Mouse (Mus musculus): ENCODE measurements around the gene Max.

GRCm38 (mm10) chr12:77000705-77001284 lies 38.8 kb upstream of the Max start:
- TF ChIP-seq POLR2A (IDR thresholded peaks at IDR 0.05; ENCODE audit: insufficient read depth, low read length) (no peak), CTCF (IDR thresholded peaks at IDR 0.05; ENCODE audit: low read depth, low read length) (no peak)

Measured in ES-Bruce4 (cell line).